ENCODE assay signal across 8 mouse cellular contexts in the genomic region with DNA sequence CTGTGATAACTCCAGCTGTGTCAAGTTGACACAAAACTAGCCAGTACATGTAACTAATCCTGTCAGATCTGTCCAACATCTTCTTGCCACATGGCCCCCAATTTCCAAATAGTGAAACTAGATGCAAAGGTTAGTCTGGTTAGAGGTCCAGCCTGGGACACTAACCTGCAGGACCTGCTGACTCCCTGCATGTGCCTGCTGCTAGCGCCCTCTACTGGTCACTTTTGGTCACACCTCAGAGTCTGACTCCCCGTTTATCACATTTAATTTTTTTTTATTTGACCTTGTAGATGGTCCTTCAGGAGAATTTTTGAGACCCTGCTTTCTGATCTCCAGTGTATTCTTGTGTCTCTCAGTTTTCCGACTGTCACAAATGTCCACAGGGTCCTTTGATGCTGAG. TPM values are rescaled to one million over a fixed set of nuclear protein-coding genes. Genes with fewer than 3 reads are reported as not detected.
DNase-seq lines count a peak whose midpoint lies in the region; ATAC-seq and TF ChIP-seq lines count a peak whose summit lies in the region.

No protein-coding gene starts in this region.

- peak; percentile 88 for TF ChIP-seq CTCF in intestine, postnatal 0 days (IDR thresholded peaks at IDR 0.05; ENCODE audit: low read depth)

- no peaks in the 10 kb centered on the region for H3K36me3 ChIP-seq in intestine, postnatal 0 days (ENCODE audit: control insufficient read depth, insufficient read depth)
- no peaks in the 10 kb centered on the region for H3K36me3 ChIP-seq in intestine, embryonic 15.5 days

- no peak overlapping the region for H3K4me3 ChIP-seq in intestine, postnatal 0 days (ENCODE audit: low read depth, low read length)
- no peak overlapping the region for H3K4me3 ChIP-seq in intestine, embryonic 15.5 days (replicated peaks)

- DNase-seq in CD8-positive naive resting alpha-beta T cell, adult 2 months (ENCODE audit: low read depth in 2 of 2, low spot score in 2 of 2): peak; percentile 74 to 75
- peak; percentile 64 for DNase-seq in adipocyte (ENCODE audit: low spot score)
- peak; percentile 57 for DNase-seq in embryo, embryonic 11 days
- peak; percentile 45 for DNase-seq in kidney, postnatal 14 days
- DNase-seq in natural killer cell, adult 2 months (ENCODE audit: low spot score in 2 of 2): peak; percentile 68 to 72
- peak; percentile 52 to 67 for DNase-seq in urinary bladder, postnatal 36 days (ENCODE audit: low spot score in 2 of 2)

- H3K9ac ChIP-seq in intestine, postnatal 0 days (ENCODE audit: low read depth, low read length): no peak overlapping the region
- no peak overlapping the region for H3K9ac ChIP-seq in intestine, embryonic 15.5 days

- no peak overlapping the region for H3K27ac ChIP-seq in intestine, postnatal 0 days (ENCODE audit: low read depth, low read length)
- no peak overlapping the region for H3K27ac ChIP-seq in intestine, embryonic 15.5 days

- no peak overlapping the region for H3K4me2 ChIP-seq in intestine, postnatal 0 days (replicated peaks; ENCODE audit: low read depth)
- H3K4me2 ChIP-seq in intestine, embryonic 15.5 days (replicated peaks): no peak overlapping the region

- 0 out of 2 replicates have a peak, but pooled peaks cover 3% of the 10 kb centered on the region for H3K9me3 ChIP-seq in intestine, postnatal 0 days (ENCODE audit: control insufficient read depth)
- no peaks in the 10 kb centered on the region for H3K9me3 ChIP-seq in intestine, embryonic 15.5 days

- WGBS in intestine, postnatal 0 days: 25% methylated on average over 3 of the region's 3 CpGs
- 14% methylated on average over 3 of the region's 3 CpGs for WGBS in intestine, embryonic 15.5 days

- no peak for ATAC-seq in intestine, postnatal 0 days
- ATAC-seq in intestine, embryonic 15.5 days: no peak

- no peaks in the 10 kb centered on the region for H3K27me3 ChIP-seq in intestine, postnatal 0 days (replicated peaks; ENCODE audit: control insufficient read depth, insufficient read depth, low read length)
- no peaks in the 10 kb centered on the region for H3K27me3 ChIP-seq in intestine, embryonic 15.5 days (replicated peaks)

- no peaks in the 10 kb centered on the region for H3K4me1 ChIP-seq in intestine, postnatal 0 days (replicated peaks; ENCODE audit: control insufficient read depth, insufficient read depth, low read length)
- H3K4me1 ChIP-seq in intestine, embryonic 15.5 days (replicated peaks): no peaks in the 10 kb centered on the region

RNA-seq across cellular contexts. Expression of a gene that starts 15.7 kb away (rescaled TPM):
- polyA plus RNA-seq in intestine, postnatal 0 days (2015; fragmentation: Nextera tagmentation; extraction: Ambion mirVana): 10.5 and 11.9 TPM in 2 replicates
- polyA plus RNA-seq in intestine, embryonic 15.5 days (2015; fragmentation: Nextera tagmentation; extraction: Ambion mirVana): 39.9 and 40.2 TPM in 2 replicates

RNA-seq across cellular contexts. Expression of a gene that starts 31.0 kb away (rescaled TPM):
- polyA plus RNA-seq in intestine, postnatal 0 days (2015; fragmentation: Nextera tagmentation; extraction: Ambion mirVana): 0.44 and 0.65 TPM in 2 replicates
- 0.46 and 1.00 TPM in 2 replicates for polyA plus RNA-seq in intestine, embryonic 15.5 days (2015; fragmentation: Nextera tagmentation; extraction: Ambion mirVana)

RNA-seq across cellular contexts. Expression of a gene that starts 39.2 kb away (rescaled TPM):
- polyA plus RNA-seq in intestine, postnatal 0 days (2015; fragmentation: Nextera tagmentation; extraction: Ambion mirVana): 77.5 and 78.0 TPM in 2 replicates
- 149 and 166 TPM in 2 replicates for polyA plus RNA-seq in intestine, embryonic 15.5 days (2015; fragmentation: Nextera tagmentation; extraction: Ambion mirVana)

RNA-seq across cellular contexts. Expression of a gene that starts 46.2 kb away (rescaled TPM):
- polyA plus RNA-seq in intestine, postnatal 0 days (2015; fragmentation: Nextera tagmentation; extraction: Ambion mirVana): 25.7 and 28.7 TPM in 2 replicates
- polyA plus RNA-seq in intestine, embryonic 15.5 days (2015; fragmentation: Nextera tagmentation; extraction: Ambion mirVana): 41.1 and 42.4 TPM in 2 replicates

RNA-seq across cellular contexts. Expression of a gene that starts 48.9 kb away (rescaled TPM):
- polyA plus RNA-seq in intestine, postnatal 0 days (2015; fragmentation: Nextera tagmentation; extraction: Ambion mirVana): not detected in 2 replicates
- 0.45 TPM in 1 of 2 replicates, not detected in the other for polyA plus RNA-seq in intestine, embryonic 15.5 days (2015; fragmentation: Nextera tagmentation; extraction: Ambion mirVana)
